Mouse (Mus musculus) kidney, adult 2 months (tissue): ENCODE data around the gene I0C0044D17Rik.

Experiments
- CTCF ChIP-seq: fragments of 200-500 bp; conservative IDR thresholded peaks from 2 replicates; pipeline ENCODE4 v1.5.1; 2011; ENCODE audit warnings: low read depth, mild to moderate bottlenecking, control low read depth, low read length, moderate library complexity, mixed read lengths; ENCODE audit not compliant: insufficient read depth, insufficient read length
- POLR2A ChIP-seq: fragments of 200-500 bp; IDR thresholded peaks from one replicate; pipeline ENCODE4 v1.6.1; 2011; ENCODE audit warnings: low read depth, low read length, control low read depth

DNA sequence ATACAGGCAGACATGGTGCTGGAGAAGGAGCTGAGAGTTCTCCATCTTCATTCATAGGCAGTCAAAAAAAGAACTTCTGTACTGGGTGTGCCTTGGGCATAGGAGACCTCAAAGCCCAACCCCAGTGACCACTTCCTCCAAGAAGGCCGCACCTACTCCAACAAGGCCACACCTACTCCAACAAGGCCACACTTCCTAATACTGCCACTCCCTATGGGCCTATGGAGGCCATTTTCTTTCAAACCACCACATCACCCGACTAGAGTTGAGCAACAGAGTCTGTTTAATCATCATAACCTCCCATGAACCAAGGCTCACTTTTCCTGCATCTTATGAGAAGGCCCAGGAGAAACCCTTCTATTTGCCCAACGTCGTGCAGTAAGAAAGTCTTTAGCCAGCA lies 21.6 kb upstream of the I0C0044D17Rik start:
- TF ChIP-seq CTCF (no peak), POLR2A (no peak)
